In genomic region chr9:32824134-32824531, GRCm38 (mm10) we compare ENCODE assay signal across 19 mouse cellular contexts.
DNase-seq lines count a peak whose midpoint lies in the region; ATAC-seq and TF ChIP-seq lines count a peak whose summit lies in the region.
"Had no signal": no experiment of that assay in that cellular context is flagged by ENCODE, and none has a peak within 500 bp of the region (broad histone marks: within the 10 kb centered on the region; RNA-seq: fewer than 3 reads in every experiment).

No protein-coding gene starts in this region.

- no peak overlapping the region for H3K9ac ChIP-seq in intestine, embryonic 14.5 days (ENCODE audit: low read length)
- no peak overlapping the region for H3K9ac ChIP-seq in intestine, embryonic 15.5 days
- no peak overlapping the region for H3K9ac ChIP-seq in embryonic facial prominence, embryonic 13.5 days
- no peak overlapping the region for H3K9ac ChIP-seq in limb, embryonic 13.5 days
- no peak overlapping the region for H3K9ac ChIP-seq in liver, postnatal 0 days (replicated peaks)
- H3K9ac ChIP-seq: forebrain, embryonic 12.5 days; midbrain, embryonic 15.5 days; neural tube, embryonic 13.5 days had no signal

- intact Hi-C loops in left cerebral cortex, postnatal 4 days (cut with DNase I), result no loop called here

- peak overlapping the region; percentile 1; the same call in 1 of the 2 replicates for H3K4me2 ChIP-seq in intestine, embryonic 14.5 days (ENCODE audit: low read length)
- no peak overlapping the region for H3K4me2 ChIP-seq in intestine, embryonic 15.5 days (replicated peaks)
- peak overlapping the region; percentile 39 for H3K4me2 ChIP-seq in embryonic facial prominence, embryonic 13.5 days
- peak overlapping the region; percentile 40 for H3K4me2 ChIP-seq in limb, embryonic 13.5 days (replicated peaks)
- H3K4me2 ChIP-seq in liver, postnatal 0 days (ENCODE audit: low read depth, low read length), result no peak overlapping the region
- H3K4me2 ChIP-seq: forebrain, embryonic 12.5 days; liver, embryonic 11.5 days; midbrain, embryonic 15.5 days; neural tube, embryonic 13.5 days had no signal

- TF ChIP-seq CTCF in liver, postnatal 0 days (IDR thresholded peaks at IDR 0.05; ENCODE audit: low read depth), result no peak

- H3K27me3 ChIP-seq in intestine, embryonic 14.5 days (replicated peaks; ENCODE audit: control insufficient read depth, insufficient read depth, low read length), result no peaks in the 10 kb centered on the region
- H3K27me3 ChIP-seq in intestine, embryonic 15.5 days (replicated peaks), result no peaks in the 10 kb centered on the region
- no peaks in the 10 kb centered on the region for H3K27me3 ChIP-seq in embryonic facial prominence, embryonic 13.5 days
- H3K27me3 ChIP-seq in limb, embryonic 13.5 days, result no peaks in the 10 kb centered on the region
- no peaks in the 10 kb centered on the region for H3K27me3 ChIP-seq in liver, postnatal 0 days (ENCODE audit: insufficient read depth, low read length)
- H3K27me3 ChIP-seq: forebrain, embryonic 12.5 days; midbrain, embryonic 15.5 days; neural tube, embryonic 13.5 days had no signal

- no peak for DNase-seq in intestine, embryonic 14.5 days (ENCODE audit: low spot score)
- peak; percentile 71 for DNase-seq in NIH3T3 (ENCODE audit: low read depth)
- DNase-seq in left cerebral cortex, postnatal 4 days, result no peak
- no peak for DNase-seq in liver, postnatal 0 days
- DNase-seq: adrenal gland, postnatal 36 days; cerebellum, postnatal 25 days; heart, postnatal 36 days; kidney, postnatal 36 days; layer of hippocampus, postnatal 36 days; lung, postnatal 36 days; spleen, adult 18-20 months had no signal

- peak overlapping the region; percentile 54; the same call in 1 of the 2 replicates for H3K27ac ChIP-seq in intestine, embryonic 14.5 days (ENCODE audit: low read depth)
- no peak overlapping the region for H3K27ac ChIP-seq in intestine, embryonic 15.5 days
- peak overlapping the region; percentile 52; the same call in 1 of the 2 replicates for H3K27ac ChIP-seq in embryonic facial prominence, embryonic 13.5 days
- H3K27ac ChIP-seq in limb, embryonic 13.5 days, result no peak overlapping the region
- no peak overlapping the region for H3K27ac ChIP-seq in liver, postnatal 0 days (ENCODE audit: low read depth)
- H3K27ac ChIP-seq: forebrain, embryonic 12.5 days; gastrocnemius, adult 2 months; midbrain, embryonic 15.5 days; neural tube, embryonic 13.5 days had no signal

- H3K4me3 ChIP-seq in intestine, embryonic 14.5 days (ENCODE audit: low read depth, low read length), result no peak overlapping the region
- H3K4me3 ChIP-seq in intestine, embryonic 15.5 days (replicated peaks), result no peak overlapping the region
- no peak overlapping the region for H3K4me3 ChIP-seq in embryonic facial prominence, embryonic 13.5 days
- H3K4me3 ChIP-seq in limb, embryonic 13.5 days, result no peak overlapping the region
- no peak overlapping the region for H3K4me3 ChIP-seq in liver, postnatal 0 days (ENCODE audit: low read depth, low read length)
- H3K4me3 ChIP-seq: forebrain, embryonic 12.5 days; gastrocnemius, adult 2 months; midbrain, embryonic 15.5 days; neural tube, embryonic 13.5 days had no signal

- no peaks in the 10 kb centered on the region for H3K9me3 ChIP-seq in intestine, embryonic 14.5 days (ENCODE audit: control insufficient read depth, low read length)
- H3K9me3 ChIP-seq in intestine, embryonic 15.5 days, result no peaks in the 10 kb centered on the region
- no peaks in the 10 kb centered on the region for H3K9me3 ChIP-seq in embryonic facial prominence, embryonic 13.5 days
- H3K9me3 ChIP-seq in limb, embryonic 13.5 days, result no peaks in the 10 kb centered on the region
- H3K9me3 ChIP-seq in liver, postnatal 0 days (ENCODE audit: low read length), result no peaks in the 10 kb centered on the region
- H3K9me3 ChIP-seq: forebrain, embryonic 12.5 days; midbrain, embryonic 15.5 days; neural tube, embryonic 13.5 days had no signal

- no peak for TF ChIP-seq EP300 in liver, postnatal 0 days (IDR thresholded peaks at IDR 0.05; ENCODE audit: low read depth)

- ATAC-seq in intestine, embryonic 14.5 days (replicated peaks; ENCODE audit: low FRiP score, low TSS enrichment, low read depth), result no peak
- ATAC-seq in intestine, embryonic 15.5 days, result no peak
- no peak for ATAC-seq in embryonic facial prominence, embryonic 13.5 days (ENCODE audit: insufficient number of reproducible peaks, insufficient read depth, low FRiP score, low TSS enrichment, low read depth)
- peak; percentile 76 for ATAC-seq in limb, embryonic 13.5 days (ENCODE audit: low FRiP score, low read depth)
- no peak for ATAC-seq in liver, postnatal 0 days
- ATAC-seq: midbrain, embryonic 15.5 days had no signal

- peaks cover 3% of the 10 kb centered on the region; the same call in 1 of the 2 replicates for H3K4me1 ChIP-seq in intestine, embryonic 14.5 days (replicated peaks; ENCODE audit: control insufficient read depth, insufficient read depth, low read length)
- H3K4me1 ChIP-seq in intestine, embryonic 15.5 days (replicated peaks), result 0 out of 2 replicates have a peak, but pooled peaks cover 2% of the 10 kb centered on the region
- peaks cover 17% of the 10 kb centered on the region for H3K4me1 ChIP-seq in embryonic facial prominence, embryonic 13.5 days
- peaks cover 12% of the 10 kb centered on the region for H3K4me1 ChIP-seq in limb, embryonic 13.5 days
- no peaks in the 10 kb centered on the region for H3K4me1 ChIP-seq in liver, postnatal 0 days (ENCODE audit: insufficient read depth)
- H3K4me1 ChIP-seq: midbrain, embryonic 15.5 days had no signal

- no peaks in the 10 kb centered on the region for H3K36me3 ChIP-seq in intestine, embryonic 14.5 days (ENCODE audit: control insufficient read depth, insufficient read depth, low read length)
- no peaks in the 10 kb centered on the region for H3K36me3 ChIP-seq in intestine, embryonic 15.5 days
- H3K36me3 ChIP-seq in embryonic facial prominence, embryonic 13.5 days, result no peaks in the 10 kb centered on the region
- H3K36me3 ChIP-seq in limb, embryonic 13.5 days, result no peaks in the 10 kb centered on the region
- H3K36me3 ChIP-seq in liver, postnatal 0 days (replicated peaks; ENCODE audit: insufficient read depth, low read length), result no peaks in the 10 kb centered on the region
- H3K36me3 ChIP-seq: forebrain, embryonic 12.5 days; midbrain, embryonic 15.5 days; neural tube, embryonic 13.5 days had no signal

- WGBS in intestine, embryonic 14.5 days, result 24% methylated on average over 6 of the region's 6 CpGs
- WGBS in intestine, embryonic 15.5 days, result 43% methylated on average over 6 of the region's 6 CpGs
- WGBS in embryonic facial prominence, embryonic 13.5 days, result 23% methylated on average over 6 of the region's 6 CpGs
- 14% methylated on average over 6 of the region's 6 CpGs for WGBS in limb, embryonic 13.5 days
- WGBS in liver, postnatal 0 days (ENCODE audit: insufficient replicate concordance), result 76% methylated on average over 6 of the region's 6 CpGs

Comparison
In these comparisons a context has a peak if more than half of its experiments do, and no peak if none do; other contexts are left out.
1. H3K27ac ChIP-seq: peak in intestine, embryonic 14.5 days (single experiment) and embryonic facial prominence, embryonic 13.5 days (single experiment); none in intestine, embryonic 15.5 days (single experiment), limb, embryonic 13.5 days (single experiment) and liver, postnatal 0 days (single experiment).
2. H3K4me2 ChIP-seq: peak in intestine, embryonic 14.5 days (single experiment), embryonic facial prominence, embryonic 13.5 days (single experiment) and limb, embryonic 13.5 days (single experiment); none in intestine, embryonic 15.5 days (single experiment) and liver, postnatal 0 days (single experiment).